Mouse (Mus musculus): ENCODE data around the gene Aox3. TPM values are rescaled to one million over a fixed set of nuclear protein-coding genes. Genes with fewer than 3 reads are reported as not detected.

Gene Aox3
- total RNA-seq (2023): under 1 TPM; 0.18 to 0.44 TPM

DNA sequence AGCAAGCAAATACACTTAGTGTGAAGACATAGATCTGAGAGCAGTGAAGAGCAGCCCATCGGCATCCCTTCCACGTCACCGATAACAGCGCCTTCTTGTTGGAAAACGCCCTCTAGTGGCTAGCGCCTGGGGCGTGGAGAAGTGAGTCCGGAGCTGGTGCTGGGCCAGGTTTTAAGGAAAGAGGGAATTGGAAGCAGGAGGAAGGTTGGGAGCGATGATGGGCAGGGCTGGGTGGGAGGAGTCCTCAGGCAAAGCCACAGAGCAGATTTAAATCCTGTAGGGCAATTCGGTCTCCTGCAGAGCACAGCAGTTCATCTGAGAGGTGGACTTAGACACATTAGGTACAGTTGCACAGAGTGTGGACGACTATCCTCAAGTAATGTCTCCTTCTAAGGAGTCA, at the start of gene Aox3:
Aox3 (plus strand) TSS at position 251 of the 400 bp plus-strand sequence.

DNA sequence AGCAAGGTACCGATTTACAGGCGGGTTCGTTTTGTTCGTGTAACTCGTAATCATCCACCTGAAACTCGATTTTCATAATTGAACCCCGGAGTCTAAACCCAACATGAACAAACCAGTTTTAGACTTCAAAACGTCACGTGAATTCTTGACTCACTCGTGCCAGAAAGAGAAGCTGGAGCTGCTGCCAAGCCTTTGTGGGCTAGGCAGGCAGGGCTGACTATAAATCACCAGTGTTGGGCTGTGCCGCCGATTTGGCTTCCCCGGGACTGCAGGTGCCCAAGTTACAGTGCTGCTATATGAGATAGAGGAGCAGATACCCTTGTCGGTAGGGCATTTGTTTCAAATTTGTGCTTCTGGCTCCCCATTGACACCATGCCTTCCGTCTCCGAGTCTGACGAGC, 97.3 kb downstream of the Aox3 start, which contains the start of gene Aox4:
Aox4 (plus strand) TSS at position 195 of the 400 bp plus-strand sequence.

Other genes starting within 250 kb of the Aox3 start
- 10 to 100 TPM; 15.6 to 16.9 TPM for gene Sgo2a, start 117.2 kb upstream of the Aox3 start, total RNA-seq (2023)
- gene Kctd18, start 94.2 kb upstream of the Aox3 start, total RNA-seq (2023): 10 to 100 TPM; 15.4 to 23.6 TPM
- under 1 TPM; 0.29 to 0.47 TPM for gene Aox1, start 83.2 kb upstream of the Aox3 start, total RNA-seq (2023)
- 1 to 10 TPM in 1 of 2 experiments, not detected in 1; 3.2 TPM for gene Aox4, start 97.3 kb downstream of the Aox3 start, total RNA-seq (2023)
- under 1 TPM; 0.07 to 0.15 TPM for gene Aox2, start 165.2 kb downstream of the Aox3 start, total RNA-seq (2023)